Mouse (Mus musculus) c-Kit-positive CD71-positive TER-119-negative erythroid progenitor cells, embryonic 14.5 days (primary cell): ENCODE measurements at regions not wholly inside any gene's neighbourhood (a gene's known extent, or its start where the extent isn't known, plus 50 kb on each side); places are given as distances from the start of the nearest gene placed in this dataset.
A peak's percentile ranks its signal among the peaks of the same experiment; 100 is the strongest.

Experiments
- DNase-seq: peaks from one replicate; pipeline ENCODE4 v3.0.0-alpha.2; 2013; ENCODE audit warnings: low read depth

DNA sequence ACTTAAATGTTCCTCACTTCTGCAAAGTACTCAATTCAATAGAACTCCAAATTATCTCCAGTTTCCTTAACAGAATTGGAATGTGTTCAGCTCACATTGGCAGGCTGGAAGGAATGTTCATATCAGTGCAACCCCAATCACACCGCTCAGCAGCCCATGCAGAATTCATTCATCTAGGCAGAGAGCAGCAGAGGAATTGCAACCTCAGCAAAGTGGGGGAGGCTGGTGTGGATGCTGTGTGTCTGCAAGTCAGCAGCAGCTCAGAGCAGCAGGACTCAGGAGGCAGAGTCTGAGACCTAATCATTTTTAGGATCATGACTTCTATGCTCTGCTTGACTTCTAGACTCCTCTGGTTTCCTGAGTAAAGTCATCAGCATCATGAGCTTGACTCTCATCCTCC lies 100.7 kb upstream of the Chrna7 start:
- DNase-seq, result no peak

DNA sequence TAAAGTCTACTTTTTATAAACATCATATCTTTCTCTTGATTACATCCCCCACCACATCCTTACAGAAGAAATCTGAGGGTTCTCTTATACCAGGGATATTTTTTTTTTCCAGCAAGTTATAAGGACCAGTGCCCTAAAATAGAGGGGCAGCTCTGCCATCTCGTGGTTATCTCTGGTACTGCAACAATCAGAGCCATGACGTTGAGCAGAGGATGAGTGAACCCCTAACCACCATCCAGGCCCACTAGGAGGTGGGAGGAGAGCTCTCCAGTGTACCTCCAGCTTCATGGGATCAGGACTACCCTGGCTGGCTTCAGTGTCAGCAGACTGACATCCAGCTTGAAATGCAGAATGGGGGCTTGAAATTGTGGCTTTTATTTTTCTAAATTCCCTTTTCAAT lies 107.2 kb upstream of the Chrna7 start:
- peak; percentile 4 for DNase-seq

DNA sequence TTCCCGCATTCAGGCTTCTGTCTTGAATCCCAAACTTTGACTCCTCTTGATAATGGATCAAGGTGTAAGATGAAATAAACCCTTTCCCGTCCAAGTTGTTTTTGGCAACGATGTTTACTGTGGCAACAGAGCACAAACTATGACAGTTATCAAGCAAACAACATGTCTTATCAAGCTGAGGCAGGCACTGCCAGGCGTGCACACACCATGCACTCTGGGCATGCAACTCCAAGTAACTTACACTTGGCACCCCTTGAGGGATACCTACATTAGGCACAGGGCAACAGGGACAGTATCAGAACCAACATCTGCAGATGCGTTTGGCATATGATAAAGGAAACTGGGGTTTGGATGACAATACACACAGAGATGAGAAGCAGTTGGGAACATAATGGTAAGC lies 108.8 kb upstream of the Chrna7 start:
- DNase-seq, result no peak

DNA sequence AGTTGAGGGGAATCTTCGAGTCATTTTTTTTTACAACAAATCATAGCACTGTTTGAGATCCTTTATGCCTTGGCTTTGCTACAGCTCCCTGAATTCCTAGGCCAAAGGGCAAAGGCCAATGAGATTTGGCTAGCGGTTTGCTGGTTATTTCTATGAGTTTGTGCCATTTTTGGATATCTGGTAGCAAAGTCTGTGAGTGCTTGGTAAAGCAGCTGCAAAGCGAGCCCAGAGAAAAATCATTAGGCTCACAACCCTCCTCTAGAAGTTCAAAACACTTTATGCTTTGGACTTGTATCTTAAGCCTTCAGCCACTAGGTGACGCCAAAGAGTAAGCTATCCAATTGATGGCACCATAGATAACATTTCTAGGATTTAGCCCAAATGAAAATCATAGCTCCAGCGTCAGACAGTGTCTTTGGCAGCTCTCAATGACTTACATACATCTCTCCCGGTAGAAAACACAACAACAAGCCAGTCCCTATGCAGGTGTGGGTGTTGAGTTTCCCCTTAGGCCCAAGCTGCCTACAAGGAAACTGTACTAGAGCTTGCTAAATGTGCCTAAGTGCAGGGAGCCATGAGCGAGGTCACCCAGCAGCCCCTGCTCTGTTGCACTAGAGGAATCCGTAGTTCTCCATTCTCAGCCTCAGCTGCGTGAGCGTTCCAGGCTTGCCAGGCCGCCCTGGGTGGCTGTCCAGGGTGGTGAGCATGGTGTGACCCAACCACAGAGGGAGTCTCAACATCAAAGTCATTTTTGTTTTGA lies 109.8 kb upstream of the Chrna7 start:
- peak; percentile 3 for DNase-seq

DNA sequence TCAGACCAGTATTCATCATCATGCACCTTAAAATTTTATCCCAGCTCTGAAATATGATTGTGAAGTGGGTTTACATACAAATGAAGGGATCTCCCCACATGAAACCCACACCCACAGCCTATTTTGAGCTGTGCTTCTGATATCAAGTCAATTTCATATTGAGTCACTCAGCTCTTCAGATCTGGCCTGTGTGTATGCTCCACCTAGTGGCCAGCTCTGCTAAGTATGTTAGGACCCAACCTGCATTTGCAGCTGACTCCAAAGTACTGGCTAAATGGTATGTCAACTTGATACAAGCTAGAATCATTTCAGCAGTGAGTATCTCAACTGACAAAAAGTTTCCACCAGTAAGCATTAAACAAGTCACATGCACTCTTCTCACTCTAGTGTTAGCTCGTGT lies 109.4 kb upstream of the Otud7a start:
- no peak for DNase-seq

DNA sequence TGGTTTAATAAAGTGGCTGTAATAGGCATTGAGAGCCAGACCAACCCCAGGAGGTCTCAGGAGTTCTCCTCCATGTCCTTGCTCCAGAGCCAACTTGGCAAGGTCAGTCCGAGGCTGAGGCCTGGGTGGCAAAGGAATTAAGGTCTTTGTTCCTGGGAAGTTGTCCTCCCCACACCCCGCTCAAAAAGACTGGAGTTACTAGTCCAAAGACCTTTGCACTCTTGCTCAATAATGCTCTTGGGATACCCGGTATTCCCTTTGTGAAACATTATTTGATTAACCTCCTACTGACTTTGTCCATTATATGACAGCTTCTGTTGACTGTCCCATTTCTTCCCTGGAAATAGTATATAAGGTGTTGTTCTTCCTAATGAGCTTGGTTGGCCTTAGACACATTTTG lies 108.5 kb upstream of the Otud7a start:
- DNase-seq, result no peak

DNA sequence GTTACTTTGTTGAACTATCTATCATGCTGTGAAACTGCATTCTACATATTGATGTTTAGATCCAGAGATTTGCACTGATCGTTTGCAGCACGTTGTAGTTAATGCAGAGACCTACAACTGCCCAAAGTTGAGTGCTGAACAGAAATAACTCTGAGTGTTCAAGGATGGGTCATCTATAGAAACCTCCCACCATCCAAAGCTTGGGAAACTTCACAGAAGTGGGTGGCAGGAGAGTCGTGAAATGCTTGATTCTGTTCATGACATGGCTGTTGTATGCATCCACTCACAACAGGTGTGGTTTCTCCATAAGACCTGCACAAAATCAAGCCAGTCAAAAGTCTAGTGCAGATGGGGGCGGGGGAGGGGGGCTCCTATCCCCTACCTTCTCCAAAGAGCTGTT lies 102.8 kb upstream of the Otud7a start:
- DNase-seq, result no peak

DNA sequence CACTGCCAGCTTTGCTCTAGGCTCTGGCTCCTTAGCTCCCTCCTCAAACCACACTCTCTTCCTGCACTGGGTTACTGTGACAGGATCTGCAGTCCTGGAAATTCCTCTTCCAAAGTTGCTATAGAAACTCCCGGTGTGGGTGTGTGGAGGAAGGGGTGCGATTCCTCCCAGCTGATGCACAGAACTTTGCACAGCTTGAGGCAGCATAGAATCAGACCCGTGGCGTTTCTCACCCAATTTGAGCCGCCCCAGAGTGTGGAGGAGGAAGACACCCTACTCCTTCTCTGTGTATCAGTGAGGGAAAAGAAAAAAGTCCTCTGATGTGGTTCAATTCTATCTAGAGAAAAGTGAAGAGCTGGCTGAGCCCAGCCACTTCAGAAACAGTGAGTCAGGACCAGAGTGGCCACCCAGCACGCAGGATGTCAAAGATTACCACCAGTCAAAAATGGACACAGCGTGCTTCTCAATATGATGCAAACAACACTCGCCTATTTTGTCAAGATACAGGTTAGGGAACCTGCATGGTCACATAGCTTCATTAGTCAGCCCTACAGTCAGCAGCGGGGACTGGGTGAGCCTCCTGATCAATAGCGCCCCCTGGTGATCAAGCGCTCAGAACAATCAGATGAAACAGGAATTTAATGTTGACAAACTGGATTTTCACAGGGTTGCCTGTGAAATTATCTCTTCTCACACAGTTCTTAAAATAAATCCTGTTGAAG lies 98.7 kb upstream of the Otud7a start:
- DNase-seq, result no peak

DNA sequence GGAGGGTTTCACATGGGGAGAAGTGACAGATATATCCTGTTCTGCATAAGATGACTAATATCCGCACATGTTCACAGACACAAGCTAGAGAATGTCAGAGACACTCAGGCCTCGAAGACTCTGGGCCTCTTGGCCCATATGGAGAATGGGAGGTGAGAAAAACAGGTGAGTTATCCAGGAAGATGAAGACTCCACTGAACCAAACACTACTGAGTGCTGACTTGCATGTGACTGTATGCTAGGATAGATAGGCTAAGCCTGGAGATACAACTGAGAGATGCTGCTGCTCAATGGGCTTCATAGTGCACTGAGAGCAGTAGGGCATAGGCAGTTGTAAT lies 98.2 kb upstream of the Otud7a start:
- no peak for DNase-seq
